Mouse (Mus musculus): Measurements from ENCODE around the gene Vmn1r16.
"Not testable (repeated sequence)": the region's sequence is repeated elsewhere in the genome, so short reads cannot be mapped to it uniquely, and the experiment has no call there.

The Vmn1r16 gene

GRCm38 (mm10) chr6:57329394-57329793, at the start of gene Vmn1r16:
Gene Vmn1r16 (minus strand): TSS chr6:57329494.
- no peak for DNase-seq (ENCODE audit: low read depth)

GRCm38 (mm10) chr6:57367496-57367895, 38.2 kb upstream of the Vmn1r16 start:
- DNase-seq (ENCODE audit: low read depth): no peak

GRCm38 (mm10) chr6:57365866-57366265, 36.6 kb upstream of the Vmn1r16 start:
- DNase-seq (ENCODE audit: low read depth): not testable (repeated sequence)

- DNase-seq (ENCODE audit: low read depth): no peak
These were observed 34.3 kb upstream of the Vmn1r16 start, which contains the start of gene Vmn1r17 for GRCm38 (mm10) chr6:57363627-57364026. Gene Vmn1r17 (minus strand): TSS chr6:57363727.

GRCm38 (mm10) chr6:57356864-57357263, 27.6 kb upstream of the Vmn1r16 start:
- DNase-seq (ENCODE audit: low read depth): no peak

- DNase-seq (ENCODE audit: low read depth): no peak
These were observed 3.1 kb downstream of the Vmn1r16 start for GRCm38 (mm10) chr6:57326176-57326575.

- DNase-seq (ENCODE audit: low read depth): no peak
These were observed 50.3 kb downstream of the Vmn1r16 start for GRCm38 (mm10) chr6:57278952-57279351.

GRCm38 (mm10) chr6:57272517-57272916, 56.8 kb downstream of the Vmn1r16 start:
- DNase-seq (ENCODE audit: low read depth): no peak

GRCm38 (mm10) chr6:57271881-57272280, 57.4 kb downstream of the Vmn1r16 start:
- DNase-seq (ENCODE audit: low read depth): no peak
